Comparison of ENCODE assay signal across 35 mouse cellular contexts in genomic region chr15:48976176-48976575, GRCm38 (mm10).
"Had no signal": no experiment of that assay in that cellular context is flagged by ENCODE, and none has a peak within 500 bp of the region (broad histone marks: within the 10 kb centered on the region; RNA-seq: fewer than 3 reads in every experiment).

No protein-coding gene starts in this region.

- H3K4me3 ChIP-seq: heart, embryonic 10.5 days; heart, embryonic 12.5 days; heart, embryonic 13.5 days; heart, embryonic 15.5 days; hindbrain, embryonic 10.5 days; hindbrain, embryonic 12.5 days; hindbrain, embryonic 13.5 days; hindbrain, embryonic 15.5 days; intestine, embryonic 15.5 days; kidney, embryonic 15.5 days; layer of hippocampus, adult 2 months had no signal

- H3K27me3 ChIP-seq: heart, embryonic 15.5 days; hindbrain, embryonic 12.5 days; hindbrain, embryonic 13.5 days; hindbrain, embryonic 15.5 days; intestine, embryonic 15.5 days; kidney, embryonic 15.5 days had no signal

- H3K9me3 ChIP-seq: heart, embryonic 10.5 days; heart, embryonic 12.5 days; heart, embryonic 13.5 days; heart, embryonic 15.5 days; hindbrain, embryonic 10.5 days; hindbrain, embryonic 12.5 days; hindbrain, embryonic 13.5 days; hindbrain, embryonic 15.5 days; intestine, embryonic 15.5 days; kidney, embryonic 15.5 days had no signal

- ATAC-seq: hindbrain, embryonic 16.5 days; hindbrain, postnatal 0 days; inflammation-experienced regulatory T-cells, adult 6 months; intestine, embryonic 15.5 days; intestine, embryonic 16.5 days; intestine, postnatal 0 days had no signal

- H3K4me1 ChIP-seq: hindbrain, embryonic 10.5 days; hindbrain, embryonic 12.5 days; hindbrain, embryonic 13.5 days; hindbrain, embryonic 15.5 days; intestine, embryonic 15.5 days; kidney, embryonic 15.5 days had no signal

- DNase-seq: heart, postnatal 10 days; heart, postnatal 14 days; heart, postnatal 36 days; heart, postnatal 4 days; kidney, adult 11 months; kidney, adult 18-20 months; kidney, adult 2 months; kidney, adult 8-10 months; kidney, adult 9 months; kidney, postnatal 10 days; kidney, postnatal 14 days; kidney, postnatal 25 days; kidney, postnatal 36 days; kidney, postnatal 4 days; layer of hippocampus, adult 9-11 months; layer of hippocampus, postnatal 36 days had no signal

- H3K27ac ChIP-seq: heart, embryonic 10.5 days; heart, embryonic 13.5 days; heart, embryonic 15.5 days; hindbrain, embryonic 10.5 days; hindbrain, embryonic 12.5 days; hindbrain, embryonic 13.5 days; hindbrain, embryonic 14.5 days; hindbrain, embryonic 15.5 days; hindbrain, postnatal 0 days; intestine, embryonic 15.5 days; kidney, embryonic 15.5 days; kidney, postnatal 0 days; layer of hippocampus, adult 2 months had no signal

- H3K4me2 ChIP-seq: heart, embryonic 11.5 days; heart, embryonic 12.5 days; heart, embryonic 13.5 days; heart, embryonic 15.5 days; hindbrain, embryonic 12.5 days; hindbrain, embryonic 13.5 days; hindbrain, embryonic 14.5 days; hindbrain, embryonic 15.5 days; intestine, embryonic 15.5 days; kidney, embryonic 15.5 days had no signal

- H3K36me3 ChIP-seq: heart, embryonic 10.5 days; heart, embryonic 12.5 days; heart, embryonic 13.5 days; heart, embryonic 15.5 days; hindbrain, embryonic 10.5 days; hindbrain, embryonic 12.5 days; hindbrain, embryonic 13.5 days; hindbrain, embryonic 15.5 days; intestine, embryonic 15.5 days; kidney, embryonic 15.5 days had no signal

- H3K9ac ChIP-seq: heart, embryonic 12.5 days; heart, embryonic 13.5 days; heart, embryonic 15.5 days; hindbrain, embryonic 12.5 days; hindbrain, embryonic 13.5 days; hindbrain, embryonic 14.5 days; hindbrain, embryonic 15.5 days; intestine, embryonic 15.5 days; kidney, embryonic 15.5 days had no signal
